Mouse (Mus musculus) forebrain, embryonic 15.5 days (tissue): ENCODE results near the gene Styxl1. TPM values are rescaled to one million over a fixed set of nuclear protein-coding genes. Genes with fewer than 3 reads are reported as not detected.

Experiments
- ATAC-seq: fragments of 200-750 bp; cut with Nextera tagmentation; replicated peaks from 2 replicates; pipeline ENCODE4 v1.8.0; 2017; ENCODE audit warnings: mild to moderate bottlenecking, moderate TSS enrichment, moderate library complexity
- H3K27ac ChIP-seq: fragments of 300-500 bp; sonication (generic); replicated peaks from 2 replicates; pipeline ENCODE4 v1.5.1; 2015; ENCODE audit warnings: mild to moderate bottlenecking, inconsistent platforms
- H3K27me3 ChIP-seq: fragments of 300-500 bp; sonication (generic); 2 replicates; pipeline ENCODE4 v1.6.1; 2015; ENCODE audit warnings: inconsistent platforms
- H3K36me3 ChIP-seq: fragments of 300-500 bp; sonication (generic); 2 replicates; pipeline ENCODE4 v1.6.1; 2015; ENCODE audit warnings: mild to moderate bottlenecking, inconsistent platforms
- H3K4me1 ChIP-seq: fragments of 300-500 bp; sonication (generic); 2 replicates; pipeline ENCODE4 v1.6.1; 2015; ENCODE audit warnings: inconsistent platforms
- H3K4me2 ChIP-seq: fragments of 300-500 bp; sonication (generic); replicated peaks from 2 replicates; pipeline ENCODE4 v1.6.1; 2015; ENCODE audit warnings: mild to moderate bottlenecking, inconsistent platforms
- H3K4me3 ChIP-seq: fragments of 300-500 bp; sonication (generic); 2 replicates; pipeline ENCODE4 v1.5.1; 2015; ENCODE audit warnings: mild to moderate bottlenecking, inconsistent platforms
- H3K9ac ChIP-seq: fragments of 300-500 bp; sonication (generic); replicated peaks from 2 replicates; pipeline ENCODE4 v1.6.1; 2015; ENCODE audit warnings: mild to moderate bottlenecking, inconsistent platforms
- H3K9me3 ChIP-seq: fragments of 300-500 bp; sonication (generic); 2 replicates; pipeline ENCODE4 v1.6.1; 2016; ENCODE audit warnings: inconsistent platforms
- WGBS: fragments of 180-500 bp; shearing (Covaris S2); methylation state at CpG from one replicate; pipeline ENCODE4 v1.1.7; 2015; ENCODE audit warnings: mixed read lengths; 5-methylcytosine and 5-hydroxymethylcytosine counted together
- polyA plus RNA-seq: library from polyadenylated mRNA; unstranded; fragments of >200 nt; fragmentation: Nextera tagmentation; extraction: Ambion mirVana; gene quantifications from 2 replicates; pipeline ENCODE4 v1.2.1, GENCODE M21; 2015

Styxl1 gene
- polyA plus RNA-seq, 1 experiment from 2014 or later, result 0.34 TPM

DNA sequence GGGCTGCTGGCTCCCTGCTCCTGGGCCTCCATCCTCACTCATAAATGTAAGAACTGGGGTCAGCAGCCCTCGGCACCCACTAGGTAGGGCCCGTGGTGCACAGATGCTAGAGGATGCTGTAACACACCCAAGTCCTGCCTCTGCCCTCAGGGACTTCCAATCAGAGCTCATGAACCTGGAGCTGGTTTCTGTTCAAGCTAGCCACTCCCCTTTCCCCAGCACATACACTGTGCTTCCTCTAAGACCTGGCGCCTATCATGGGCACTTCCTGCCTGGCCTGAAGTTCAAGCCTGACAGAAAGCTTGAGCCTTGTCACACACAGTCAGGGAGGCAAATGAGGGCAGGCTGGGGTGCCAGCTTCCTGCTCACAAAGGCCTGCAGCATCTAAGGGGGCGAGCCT lies 45.1 kb downstream of the Styxl1 start:
- Histone ChIP-seq H3K9ac (no peak overlapping the region), H3K36me3 (peaks cover 89% of the 10 kb centered on the region), H3K4me1 (no peaks in the 10 kb centered on the region), H3K27ac (no peak overlapping the region), H3K27me3 (no peaks in the 10 kb centered on the region), H3K9me3 (no peaks in the 10 kb centered on the region), H3K4me2 (no peak overlapping the region), H3K4me3 (no peak overlapping the region)
- ATAC-seq, result no peak
- 92% methylated on average over 4 of the region's 4 CpGs for WGBS

DNA sequence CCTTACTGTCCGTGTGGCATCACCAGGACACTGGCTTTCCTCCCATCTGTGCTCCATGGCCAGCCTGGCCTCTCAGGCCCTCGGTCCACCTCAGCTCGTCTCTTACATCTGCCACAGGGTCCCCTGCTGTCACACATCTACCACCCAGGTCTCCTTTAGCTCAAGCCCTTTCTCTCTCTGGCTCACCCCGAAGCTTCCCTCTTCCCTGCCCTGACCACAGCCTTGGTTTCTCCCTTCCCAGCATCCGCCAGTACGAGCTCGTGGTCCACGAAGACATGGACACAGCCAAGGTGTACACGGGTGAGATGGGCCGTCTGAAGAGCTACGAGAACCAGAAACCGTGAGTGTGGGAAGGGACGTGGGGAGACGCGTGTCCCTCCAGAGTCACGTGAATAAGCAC lies 46.9 kb downstream of the Styxl1 start:
- Histone ChIP-seq H3K27ac (no peak overlapping the region), H3K4me2 (no peak overlapping the region), H3K36me3 (peaks cover 76% of the 10 kb centered on the region), H3K9ac (no peak overlapping the region), H3K9me3 (no peaks in the 10 kb centered on the region), H3K4me3 (no peak overlapping the region), H3K27me3 (no peaks in the 10 kb centered on the region), H3K4me1 (peaks cover 15% of the 10 kb centered on the region)
- WGBS, result 96% methylated on average over 16 of the region's 16 CpGs
- no peak for ATAC-seq

DNA sequence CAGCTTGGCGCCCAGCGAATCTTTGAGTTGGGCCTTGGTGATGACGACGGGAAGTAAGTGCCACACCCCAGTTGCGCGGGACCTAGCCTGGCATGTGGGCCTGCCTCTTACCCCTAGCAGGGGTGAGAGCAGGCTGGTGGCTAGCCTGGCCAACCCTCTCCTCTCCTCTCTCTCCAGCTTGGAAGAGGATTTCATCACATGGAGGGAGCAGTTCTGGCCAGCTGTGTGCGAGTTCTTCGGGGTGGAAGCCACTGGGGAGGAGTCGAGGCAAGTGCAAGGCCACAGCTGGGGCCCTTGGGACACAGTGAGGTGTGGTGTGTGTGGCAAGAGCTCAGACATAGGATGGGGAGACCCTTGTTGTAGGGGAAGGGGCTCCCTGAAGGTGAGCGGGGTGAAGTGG lies 47.3 kb downstream of the Styxl1 start:
- H3K27ac ChIP-seq, result no peak overlapping the region
- H3K9me3 ChIP-seq, result no peaks in the 10 kb centered on the region
- no peaks in the 10 kb centered on the region for H3K27me3 ChIP-seq
- H3K4me3 ChIP-seq, result no peak overlapping the region
- peaks cover 19% of the 10 kb centered on the region for H3K4me1 ChIP-seq
- peaks cover 72% of the 10 kb centered on the region for H3K36me3 ChIP-seq
- WGBS, result 97% methylated on average over 10 of the region's 10 CpGs
- no peak overlapping the region for H3K9ac ChIP-seq
- no peak for ATAC-seq
- H3K4me2 ChIP-seq, result no peak overlapping the region

DNA sequence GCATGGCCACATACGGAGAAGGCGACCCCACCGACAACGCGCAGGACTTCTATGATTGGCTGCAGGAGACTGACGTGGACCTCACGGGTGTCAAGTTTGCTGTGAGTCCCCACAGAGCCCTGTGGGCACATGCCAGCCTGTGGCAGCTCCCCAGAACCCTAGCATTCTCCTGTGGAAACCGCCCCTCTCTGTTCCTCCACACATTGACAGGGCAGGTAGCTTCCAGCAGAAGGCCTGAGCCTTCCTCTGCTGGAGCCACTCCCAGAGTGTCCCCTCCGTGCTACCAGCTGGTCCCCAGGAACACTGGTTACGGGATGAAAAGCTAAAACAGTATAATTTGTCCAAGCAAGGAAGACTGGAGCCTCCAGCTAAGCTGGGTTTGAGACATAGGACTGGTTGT lies 47.9 kb downstream of the Styxl1 start:
- no peak overlapping the region for H3K4me3 ChIP-seq
- no peak overlapping the region for H3K9ac ChIP-seq
- H3K27me3 ChIP-seq, result no peaks in the 10 kb centered on the region
- ATAC-seq, result no peak
- no peaks in the 10 kb centered on the region for H3K9me3 ChIP-seq
- peaks cover 67% of the 10 kb centered on the region for H3K36me3 ChIP-seq
- H3K27ac ChIP-seq, result no peak overlapping the region
- 94% methylated on average over 10 of the region's 10 CpGs for WGBS
- no peak overlapping the region for H3K4me2 ChIP-seq
- peaks cover 26% of the 10 kb centered on the region for H3K4me1 ChIP-seq

DNA sequence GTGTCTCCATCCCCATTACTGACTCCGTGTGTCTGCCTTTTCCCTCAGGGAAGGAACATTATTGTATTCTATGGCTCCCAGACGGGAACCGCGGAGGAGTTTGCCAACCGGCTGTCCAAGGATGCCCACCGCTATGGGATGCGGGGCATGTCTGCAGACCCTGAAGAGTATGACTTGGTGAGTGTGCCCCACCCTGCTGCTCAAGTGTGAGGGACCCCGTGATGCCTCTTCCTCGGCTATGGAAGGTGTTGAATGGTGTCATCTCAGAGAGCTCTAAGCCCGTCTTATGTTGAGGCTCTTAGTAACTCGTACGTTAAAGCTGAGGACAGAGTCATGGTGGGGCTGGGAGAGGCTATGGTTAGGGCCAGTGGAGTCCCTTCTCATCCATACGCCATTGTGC lies 48.8 kb downstream of the Styxl1 start:
- peaks cover 58% of the 10 kb centered on the region for H3K36me3 ChIP-seq
- peaks cover 35% of the 10 kb centered on the region for H3K4me1 ChIP-seq
- 91% methylated on average over 13 of the region's 13 CpGs for WGBS
- no peak for ATAC-seq
- H3K9me3 ChIP-seq, result no peaks in the 10 kb centered on the region
- H3K4me3 ChIP-seq, result no peak overlapping the region
- no peak overlapping the region for H3K9ac ChIP-seq
- no peaks in the 10 kb centered on the region for H3K27me3 ChIP-seq
- H3K4me2 ChIP-seq, result no peak overlapping the region
- H3K27ac ChIP-seq, result no peak overlapping the region

DNA sequence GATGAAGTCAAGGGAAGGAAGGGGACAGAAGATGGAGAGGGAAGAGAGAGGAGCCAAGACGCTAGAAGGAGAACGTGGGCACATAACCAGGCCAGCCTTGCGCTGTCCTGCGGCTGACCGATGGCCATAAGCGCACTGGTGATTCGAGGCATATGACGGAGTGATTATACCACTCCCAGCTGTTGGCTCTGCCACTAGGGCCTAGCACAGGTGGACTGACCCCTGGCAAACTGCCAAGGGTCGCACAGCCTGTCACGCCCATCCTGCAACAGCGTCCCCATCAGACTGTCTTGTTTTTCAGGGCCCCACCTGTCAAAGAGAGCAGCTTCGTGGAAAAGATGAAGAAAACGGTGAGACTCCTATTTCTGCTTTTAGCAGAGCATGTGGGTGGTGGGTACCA lies 49.8 kb downstream of the Styxl1 start:
- H3K4me1 ChIP-seq, result peaks cover 43% of the 10 kb centered on the region
- no peak overlapping the region for H3K9ac ChIP-seq
- 94% methylated on average over 13 of the region's 13 CpGs for WGBS
- H3K36me3 ChIP-seq, result peaks cover 48% of the 10 kb centered on the region
- no peaks in the 10 kb centered on the region for H3K9me3 ChIP-seq
- no peak for ATAC-seq
- H3K4me2 ChIP-seq, result no peak overlapping the region
- H3K27me3 ChIP-seq, result no peaks in the 10 kb centered on the region
- H3K4me3 ChIP-seq, result no peak overlapping the region
- H3K27ac ChIP-seq, result no peak overlapping the region

DNA sequence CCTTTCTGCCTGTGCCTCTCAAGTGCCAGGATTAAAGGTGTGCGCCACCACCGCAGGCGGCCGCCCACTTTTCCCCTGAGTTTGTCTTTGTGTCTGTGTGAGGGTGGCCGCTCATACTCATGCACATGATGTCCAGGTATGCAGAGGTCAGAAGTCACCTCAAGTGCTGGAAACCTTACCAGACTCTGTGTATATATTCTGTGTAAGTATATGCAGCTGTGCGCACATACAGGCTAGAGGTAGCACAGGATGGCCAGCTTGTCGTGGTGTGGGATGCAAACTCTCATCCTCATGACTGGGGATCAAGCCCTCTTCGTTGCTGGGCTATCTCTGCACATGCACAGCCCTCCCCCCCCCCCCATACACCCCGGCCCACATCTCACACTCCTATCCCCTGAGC lies 50.3 kb downstream of the Styxl1 start:
- 93% methylated on average over 9 of the region's 9 CpGs for WGBS
- Histone ChIP-seq H3K4me3 (no peak overlapping the region), H3K9me3 (no peaks in the 10 kb centered on the region), H3K4me2 (no peak overlapping the region), H3K4me1 (peaks cover 47% of the 10 kb centered on the region), H3K9ac (no peak overlapping the region), H3K36me3 (peaks cover 43% of the 10 kb centered on the region), H3K27me3 (no peaks in the 10 kb centered on the region), H3K27ac (no peak overlapping the region)
- no peak for ATAC-seq

DNA sequence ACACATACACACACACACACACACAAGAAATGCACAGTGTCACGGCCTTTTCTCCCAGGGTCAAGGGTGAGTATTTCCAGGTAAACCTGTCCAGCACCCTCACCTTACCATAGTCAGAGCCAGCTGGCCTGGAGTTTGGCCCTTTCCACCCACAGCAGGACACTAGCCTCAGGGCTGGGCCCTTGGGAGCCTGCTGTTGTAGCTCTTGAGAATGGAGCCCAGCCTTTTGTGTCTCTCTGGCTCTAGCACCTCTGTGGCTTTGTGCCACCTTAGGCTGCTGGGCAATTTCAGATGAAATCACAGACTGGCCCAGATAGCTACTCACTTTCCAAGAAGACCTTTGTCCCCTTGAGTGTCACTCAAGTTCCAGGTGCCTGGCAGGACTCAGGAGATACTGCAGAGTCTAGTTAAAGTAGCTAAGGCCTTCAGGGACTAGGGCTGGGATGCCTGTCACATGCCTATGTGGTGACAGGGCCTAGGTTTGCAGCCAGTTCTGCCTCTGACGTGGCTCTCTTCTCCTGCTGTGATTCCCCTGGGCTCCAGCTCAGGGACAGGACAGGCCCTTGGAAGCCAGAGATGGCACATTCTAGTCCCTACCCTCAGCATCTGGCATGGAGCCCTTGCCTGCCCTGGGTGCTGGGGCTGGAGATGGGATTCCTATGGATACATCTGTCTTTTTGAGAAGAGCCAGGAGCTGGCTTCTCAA lies 51.4 kb downstream of the Styxl1 start:
- Histone ChIP-seq H3K4me2 (peak overlapping the region; percentile 43), H3K4me3 (peak overlapping the region; percentile 31), H3K36me3 (peaks cover 32% of the 10 kb centered on the region), H3K4me1 (peaks cover 56% of the 10 kb centered on the region), H3K27me3 (no peaks in the 10 kb centered on the region), H3K9me3 (no peaks in the 10 kb centered on the region), H3K9ac (peak overlapping the region; percentile 25; the same call in 1 of the 2 replicates), H3K27ac (peak overlapping the region; percentile 95)
- 58% methylated on average over 2 of the region's 2 CpGs for WGBS
- ATAC-seq, result no peak

DNA sequence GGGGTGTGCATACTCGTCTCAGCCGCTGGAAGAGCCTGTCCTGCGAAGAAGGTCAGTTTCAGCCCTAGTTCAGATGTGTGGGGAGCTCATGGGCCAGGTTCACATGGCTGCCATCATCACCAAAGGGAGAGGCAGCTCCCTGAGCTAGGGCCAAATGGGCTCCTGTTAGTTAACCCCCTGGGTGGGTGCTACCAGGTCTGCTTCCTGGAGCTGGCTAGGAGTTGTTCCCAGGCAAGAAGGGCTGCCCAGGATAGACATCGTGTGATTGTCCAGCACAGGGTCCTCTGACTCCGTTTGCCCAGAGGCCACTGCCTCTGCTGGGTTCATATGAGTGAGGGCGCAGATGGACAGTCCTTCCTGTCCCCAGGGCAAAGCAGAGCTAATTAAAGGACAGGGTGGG lies 52.2 kb downstream of the Styxl1 start:
- 22% methylated on average over 6 of the region's 6 CpGs for WGBS
- H3K4me1 ChIP-seq, result peaks cover 56% of the 10 kb centered on the region
- no peaks in the 10 kb centered on the region for H3K9me3 ChIP-seq
- H3K36me3 ChIP-seq, result peaks cover 24% of the 10 kb centered on the region
- no peaks in the 10 kb centered on the region for H3K27me3 ChIP-seq
- peak overlapping the region; percentile 95 for H3K27ac ChIP-seq
- H3K4me3 ChIP-seq, result peak overlapping the region; percentile 31
- H3K9ac ChIP-seq, result peak overlapping the region; percentile 42
- ATAC-seq, result no peak; the same call in none of the 2 replicates
- H3K4me2 ChIP-seq, result peak overlapping the region; percentile 43

DNA sequence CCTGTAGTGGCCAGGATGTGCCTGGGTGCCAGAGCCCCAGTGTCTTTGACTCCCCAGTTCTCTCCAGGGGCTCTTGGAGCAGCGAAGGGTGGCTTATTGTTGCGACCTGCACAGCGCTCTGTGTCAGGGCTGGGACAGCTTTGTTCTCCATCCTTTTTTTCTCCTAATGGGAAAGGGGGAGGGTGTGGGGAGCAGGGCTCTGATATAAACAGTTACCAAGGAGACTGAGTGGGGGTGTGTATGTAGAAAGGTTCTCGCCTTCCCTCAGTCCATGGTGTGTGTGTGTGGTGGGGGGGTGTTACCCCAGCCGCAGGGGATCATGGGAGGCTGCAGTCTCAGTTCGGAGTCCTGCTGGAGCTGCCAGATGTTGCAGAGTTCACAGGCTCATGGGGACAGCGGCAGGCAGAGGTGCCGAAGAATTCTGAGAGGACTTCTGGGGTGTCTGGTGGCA lies 52.8 kb downstream of the Styxl1 start:
- H3K27ac ChIP-seq, result peak overlapping the region; percentile 95
- H3K9ac ChIP-seq, result peak overlapping the region; percentile 42
- H3K9me3 ChIP-seq, result no peaks in the 10 kb centered on the region
- no peaks in the 10 kb centered on the region for H3K27me3 ChIP-seq
- peak; percentile 92 for ATAC-seq
- peaks cover 19% of the 10 kb centered on the region for H3K36me3 ChIP-seq
- 4% methylated on average over 8 of the region's 8 CpGs for WGBS
- peak overlapping the region; percentile 31 for H3K4me3 ChIP-seq
- H3K4me1 ChIP-seq, result peaks cover 56% of the 10 kb centered on the region
- H3K4me2 ChIP-seq, result peak overlapping the region; percentile 43

DNA sequence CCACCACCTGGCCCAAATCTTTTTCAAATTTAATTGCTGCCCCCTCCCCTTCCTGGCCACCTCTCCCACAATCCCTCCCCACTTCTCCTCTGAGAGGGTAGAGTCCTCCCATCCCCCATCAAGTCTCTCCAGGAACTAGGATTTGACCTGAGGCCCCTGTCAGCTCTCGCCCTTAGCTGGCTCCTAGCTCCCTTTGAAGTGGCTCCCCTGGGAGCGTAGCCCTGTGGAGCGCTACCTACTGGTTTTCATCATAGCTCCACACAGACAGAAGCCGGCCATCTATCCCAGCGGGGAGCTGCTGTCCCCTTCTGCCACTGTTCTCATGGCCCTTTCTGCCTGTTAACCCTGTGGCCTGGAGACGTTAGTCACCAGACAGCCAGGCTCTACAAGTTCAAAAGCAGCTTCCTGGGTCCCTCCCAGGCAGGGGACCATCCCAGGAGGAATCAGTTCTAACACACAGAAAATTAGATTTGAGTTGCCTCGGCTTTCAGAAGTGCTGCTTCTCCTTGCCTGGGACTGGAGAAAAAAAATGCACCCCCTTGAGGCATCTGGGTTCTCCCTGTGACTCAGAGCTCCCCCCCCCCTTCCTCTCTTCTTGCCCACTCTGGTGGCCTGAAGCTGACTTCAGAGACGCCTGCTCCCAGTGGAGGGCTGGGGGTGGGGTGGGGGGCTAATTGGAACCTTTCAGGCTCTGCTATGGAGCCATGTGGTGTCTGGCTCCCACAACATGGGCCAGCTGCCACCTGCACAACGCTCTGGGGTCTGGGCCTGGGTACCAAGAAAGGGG lies 53.5 kb downstream of the Styxl1 start:
- Histone ChIP-seq H3K36me3 (peaks cover 12% of the 10 kb centered on the region; the same call in 1 of the 2 replicates), H3K4me2 (peak overlapping the region; percentile 43), H3K4me3 (peak overlapping the region; percentile 31; the same call in 1 of the 2 replicates), H3K27ac (peak overlapping the region; percentile 95), H3K27me3 (no peaks in the 10 kb centered on the region), H3K4me1 (peaks cover 59% of the 10 kb centered on the region), H3K9me3 (no peaks in the 10 kb centered on the region), H3K9ac (peak overlapping the region; percentile 42)
- peak; percentile 87 for ATAC-seq
- 3% methylated on average over 9 of the region's 9 CpGs for WGBS

DNA sequence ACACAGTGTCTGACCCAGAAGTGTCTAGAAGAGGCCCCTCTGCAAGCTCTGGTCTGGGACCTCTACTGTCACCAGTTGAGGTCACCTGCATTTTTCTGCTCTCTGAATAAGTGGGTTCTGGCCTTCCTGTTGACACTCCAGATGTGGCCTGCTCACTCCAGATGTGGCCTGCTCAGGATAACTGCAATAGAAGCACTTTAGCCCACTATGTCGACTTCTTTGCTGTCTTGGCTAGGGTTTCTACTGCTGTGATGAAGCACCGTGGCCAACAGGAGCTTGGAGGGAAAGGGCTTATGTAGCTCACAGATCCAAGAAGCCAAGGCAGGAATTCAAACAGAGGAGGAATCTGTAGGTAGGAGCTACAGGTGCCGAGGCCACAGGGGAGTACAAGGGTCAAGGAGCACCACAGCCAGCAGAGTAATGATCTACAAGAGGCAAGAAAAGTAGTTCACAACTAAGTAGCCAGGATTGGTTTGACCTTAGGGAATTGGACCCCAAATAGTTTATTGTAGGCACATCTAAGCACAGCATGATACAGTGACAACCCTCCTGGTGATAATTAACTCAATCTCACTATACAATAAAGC lies 54.9 kb downstream of the Styxl1 start:
- peaks cover 59% of the 10 kb centered on the region for H3K4me1 ChIP-seq
- no peaks in the 10 kb centered on the region for H3K9me3 ChIP-seq
- 77% methylated on average over 3 of the region's 3 CpGs for WGBS
- H3K27me3 ChIP-seq, result no peaks in the 10 kb centered on the region
- H3K4me3 ChIP-seq, result no peak overlapping the region
- no peak overlapping the region for H3K9ac ChIP-seq
- no peak for ATAC-seq
- peaks cover 4% of the 10 kb centered on the region; the same call in 1 of the 2 replicates for H3K36me3 ChIP-seq
- no peak overlapping the region for H3K4me2 ChIP-seq
- no peak overlapping the region for H3K27ac ChIP-seq
